Mouse (Mus musculus) heart, postnatal 0 days (tissue): Measurements from ENCODE around the gene Nfic. TPM values are rescaled to one million over a fixed set of nuclear protein-coding genes. Genes with fewer than 3 reads are reported as not detected.

Experiments used
- ATAC-seq: fragments of 200-750 bp; cut with Nextera tagmentation; 2 replicates; pipeline ENCODE4 v1.8.0; 2017; ENCODE audit warnings: low read depth, moderate number of reproducible peaks, moderate library complexity; ENCODE audit not compliant: insufficient read depth
- DNase-seq: peaks from one replicate; pipeline ENCODE4 v3.0.0-alpha.2; 2016; ENCODE audit warnings: low spot score
- H3K27ac ChIP-seq: fragments of 300-500 bp; sonication (generic); 2 replicates; pipeline ENCODE4 v1.5.1; 2014; ENCODE audit warnings: low read depth, mild to moderate bottlenecking
- H3K27me3 ChIP-seq: fragments of 300-500 bp; sonication (generic); 2 replicates; pipeline ENCODE4 v1.6.1; 2014; ENCODE audit warnings: low read length, mixed read lengths; ENCODE audit not compliant: control insufficient read depth, insufficient read depth
- H3K36me3 ChIP-seq: fragments of 300-500 bp; sonication (generic); replicated peaks from 2 replicates; pipeline ENCODE4 v1.6.1; 2014; ENCODE audit warnings: low read length, mixed read lengths; ENCODE audit not compliant: control insufficient read depth, insufficient read depth
- H3K4me1 ChIP-seq: fragments of 300-500 bp; sonication (generic); 2 replicates; pipeline ENCODE4 v1.6.1; 2014; ENCODE audit warnings: antibody characterized with exemption; ENCODE audit not compliant: control insufficient read depth, insufficient read depth
- H3K4me2 ChIP-seq: fragments of 300-500 bp; sonication (generic); 2 replicates; pipeline ENCODE4 v1.6.1; 2014; ENCODE audit warnings: low read depth, mild to moderate bottlenecking, low read length, moderate library complexity
- H3K4me3 ChIP-seq: fragments of 300-500 bp; sonication (generic); 2 replicates; pipeline ENCODE4 v1.5.1; 2014; ENCODE audit warnings: low read depth, low read length
- H3K9ac ChIP-seq: fragments of 300-500 bp; sonication (generic); replicated peaks from 2 replicates; pipeline ENCODE4 v1.6.1; 2014; ENCODE audit warnings: low read depth, low read length, mixed read lengths
- H3K9me3 ChIP-seq: fragments of 300-500 bp; sonication (generic); replicated peaks from 2 replicates; pipeline ENCODE4 v1.6.1; 2016; ENCODE audit warnings: low read length; ENCODE audit not compliant: control insufficient read depth
- CTCF ChIP-seq: IDR thresholded peaks from 2 replicates; pipeline ENCODE4 v1.5.1; 2016; ENCODE audit warnings: antibody characterized with exemption, control low read depth, low read depth
- EP300 ChIP-seq: IDR thresholded peaks from 2 replicates; pipeline ENCODE4 v1.6.1; 2016; ENCODE audit warnings: antibody characterized with exemption, low read depth
- WGBS: fragments of 180-500 bp; shearing (Covaris S2); extraction: QIAGEN DNeasy Blood & Tissue Kit; methylation state at CpG from one replicate; pipeline ENCODE4 v1.1.7; 2014; 5-methylcytosine and 5-hydroxymethylcytosine counted together
- polyA plus RNA-seq: library from polyadenylated mRNA; unstranded; fragments of >200 nt; fragmentation: Nextera tagmentation; extraction: Ambion mirVana; gene quantifications from 2 replicates; pipeline ENCODE4 v1.2.1, GENCODE M21; 2015
- total RNA-seq: library from RNA; depleted of rRNA; stranded (reverse); fragments of >200 nt; gene quantifications from 2 replicates; pipeline ENCODE4 v1.2.3, GENCODE M21; 2014; ENCODE audit warnings: low replicate concordance

Gene Nfic
- total and polyA plus RNA-seq, 2 experiments from 2014 or later: 47.6 to 73.7 TPM

GRCm38 (mm10) chr10:81491018-81491417 lies 35.6 kb upstream of the Nfic start:
- ATAC-seq (no peak), DNase-seq (no peak)
- Histone ChIP-seq H3K4me1 (peaks cover 23% of the 10 kb centered on the region), H3K36me3 (peaks cover 66% of the 10 kb centered on the region), H3K4me2 (no peak overlapping the region), H3K27me3 (no peaks in the 10 kb centered on the region), H3K9ac (no peak overlapping the region), H3K9me3 (no peaks in the 10 kb centered on the region), H3K27ac (no peak overlapping the region), H3K4me3 (no peak overlapping the region)
- 91% methylated on average over 9 of the region's 9 CpGs for WGBS
- TF ChIP-seq CTCF (no peak), EP300 (no peak)

- WGBS: 80% methylated on average over 14 of the region's 14 CpGs
- H3K9me3 ChIP-seq: no peaks in the 10 kb centered on the region
- ATAC-seq (no peak), DNase-seq (no peak)
- peaks cover 15% of the 10 kb centered on the region for H3K4me1 ChIP-seq
- TF ChIP-seq CTCF (no peak), EP300 (no peak)
- no peak overlapping the region for H3K27ac ChIP-seq
- H3K4me2 ChIP-seq: no peak overlapping the region
- no peaks in the 10 kb centered on the region for H3K27me3 ChIP-seq
- no peak overlapping the region for H3K4me3 ChIP-seq
- H3K36me3 ChIP-seq: peaks cover 66% of the 10 kb centered on the region
- H3K9ac ChIP-seq: no peak overlapping the region
Measured at GRCm38 (mm10) chr10:81489941-81490340, 34.5 kb upstream of the Nfic start.

- ATAC-seq (peak; percentile 42; the same call in 1 of the 2 replicates), DNase-seq (no peak)
- Histone ChIP-seq H3K36me3 (peaks cover 66% of the 10 kb centered on the region), H3K9ac (no peak overlapping the region), H3K27ac (no peak overlapping the region), H3K4me3 (no peak overlapping the region), H3K4me1 (peaks cover 11% of the 10 kb centered on the region), H3K9me3 (no peaks in the 10 kb centered on the region), H3K27me3 (no peaks in the 10 kb centered on the region), H3K4me2 (no peak overlapping the region)
- TF ChIP-seq EP300 (no peak), CTCF (peak; percentile 39)
- WGBS: 38% methylated on average over 11 of the region's 11 CpGs
Measured at GRCm38 (mm10) chr10:81488081-81488480, 32.6 kb upstream of the Nfic start.

- peaks cover 11% of the 10 kb centered on the region for H3K4me1 ChIP-seq
- H3K9ac ChIP-seq: no peak overlapping the region
- ATAC-seq (no peak), DNase-seq (no peak)
- H3K9me3 ChIP-seq: no peaks in the 10 kb centered on the region
- TF ChIP-seq EP300 (no peak), CTCF (no peak)
- peaks cover 51% of the 10 kb centered on the region for H3K36me3 ChIP-seq
- H3K4me3 ChIP-seq: no peak overlapping the region
- H3K27ac ChIP-seq: no peak overlapping the region
- peaks cover 8% of the 10 kb centered on the region for H3K27me3 ChIP-seq
- no peak overlapping the region for H3K4me2 ChIP-seq
- WGBS: 87% methylated on average over 10 of the region's 10 CpGs
Measured at GRCm38 (mm10) chr10:81486496-81486895, 31.1 kb upstream of the Nfic start.

- no peak for ATAC-seq
- 47% methylated on average over 7 of the region's 7 CpGs for WGBS
- no peak overlapping the region for H3K9ac ChIP-seq
- H3K27me3 ChIP-seq: peaks cover 17% of the 10 kb centered on the region
- H3K27ac ChIP-seq: no peak overlapping the region
- H3K4me1 ChIP-seq: peaks cover 11% of the 10 kb centered on the region
- TF ChIP-seq CTCF: no peak
- no peak for TF ChIP-seq EP300
- DNase-seq: no peak
- peaks cover 42% of the 10 kb centered on the region for H3K36me3 ChIP-seq
- H3K9me3 ChIP-seq: no peaks in the 10 kb centered on the region
- H3K4me3 ChIP-seq: no peak overlapping the region
- H3K4me2 ChIP-seq: no peak overlapping the region
Measured at GRCm38 (mm10) chr10:81485479-81486018, 30.1 kb upstream of the Nfic start.

- Histone ChIP-seq H3K36me3 (peaks cover 37% of the 10 kb centered on the region), H3K27me3 (peaks cover 21% of the 10 kb centered on the region), H3K9ac (no peak overlapping the region), H3K27ac (no peak overlapping the region), H3K9me3 (no peaks in the 10 kb centered on the region), H3K4me1 (peaks cover 11% of the 10 kb centered on the region), H3K4me3 (no peak overlapping the region), H3K4me2 (no peak overlapping the region)
- WGBS: 15% methylated on average over 2 of the region's 2 CpGs
- TF ChIP-seq EP300 (no peak), CTCF (no peak)
- ATAC-seq: no peak
- no peak for DNase-seq
Measured at GRCm38 (mm10) chr10:81485060-81485449, 29.6 kb upstream of the Nfic start.
